Mouse (Mus musculus) limb, embryonic 14.5 days (tissue): ENCODE data around the gene Hltf. TPM values are rescaled to one million over a fixed set of nuclear protein-coding genes. Genes with fewer than 3 reads are reported as not detected.

ENCODE experiments used
- ATAC-seq: fragments of 200-750 bp; cut with Nextera tagmentation; 2 replicates; pipeline ENCODE4 v1.8.0; 2017; ENCODE audit warnings: low read depth, moderate number of reproducible peaks, moderate TSS enrichment; ENCODE audit not compliant: low FRiP score
- DNase-seq: peaks from one replicate; pipeline ENCODE4 v3.0.0-alpha.2; 2015; ENCODE audit warnings: low spot score
- H3K27ac ChIP-seq: fragments of 300-500 bp; sonication (generic); replicated peaks from 2 replicates; pipeline ENCODE4 v1.5.1; 2014; ENCODE audit warnings: low read depth, mild to moderate bottlenecking, low read length, moderate library complexity, mixed read lengths
- H3K27me3 ChIP-seq: fragments of 300-500 bp; sonication (generic); 2 replicates; pipeline ENCODE4 v1.6.1; 2014; ENCODE audit warnings: low read length, mixed read lengths; ENCODE audit not compliant: control insufficient read depth, insufficient read depth
- H3K36me3 ChIP-seq: fragments of 300-500 bp; sonication (generic); 2 replicates; pipeline ENCODE4 v1.6.1; 2014; ENCODE audit warnings: mild to moderate bottlenecking, low read length, moderate library complexity, mixed read lengths; ENCODE audit not compliant: control insufficient read depth, insufficient read depth
- H3K4me1 ChIP-seq: fragments of 300-500 bp; sonication (generic); 2 replicates; pipeline ENCODE4 v1.6.1; 2014; ENCODE audit warnings: antibody characterized with exemption, low read length, mixed read lengths; ENCODE audit not compliant: control insufficient read depth, insufficient read depth
- H3K4me2 ChIP-seq: fragments of 300-500 bp; sonication (generic); replicated peaks from 2 replicates; pipeline ENCODE4 v1.6.1; 2014; ENCODE audit warnings: low read depth, mild to moderate bottlenecking, low read length, moderate library complexity; ENCODE audit not compliant: severe bottlenecking
- H3K4me3 ChIP-seq: fragments of 300-500 bp; sonication (generic); replicated peaks from 2 replicates; pipeline ENCODE4 v1.5.1; 2014; ENCODE audit warnings: low read length
- H3K9ac ChIP-seq: fragments of 300-500 bp; sonication (generic); 2 replicates; pipeline ENCODE4 v1.6.1; 2014; ENCODE audit warnings: mild to moderate bottlenecking, low read depth, low read length, moderate library complexity; ENCODE audit not compliant: severe bottlenecking
- H3K9me3 ChIP-seq: fragments of 300-500 bp; sonication (generic); 2 replicates; pipeline ENCODE4 v1.6.1; 2016; ENCODE audit warnings: low read length; ENCODE audit not compliant: control insufficient read depth
- POLR2A ChIP-seq: fragments of 200-500 bp; IDR thresholded peaks from 2 replicates; pipeline ENCODE4 v1.8.0; 2012; ENCODE audit warnings: inconsistent platforms, mild to moderate bottlenecking, moderate library complexity, borderline replicate concordance; ENCODE audit not compliant: insufficient read depth, insufficient read length; ENCODE audit errors: extremely low read depth
- WGBS: fragments of 180-500 bp; shearing (Covaris S2); extraction: QIAGEN DNeasy Blood & Tissue Kit; methylation state at CpG from one replicate; pipeline ENCODE4 v1.1.7; 2014; 5-methylcytosine and 5-hydroxymethylcytosine counted together
- polyA plus RNA-seq, 2 experiments: library from polyadenylated mRNA; depleted of rRNA in 1 of 2; stranded (reverse) in 1 of 2; unstranded in 1 of 2; fragments of >200 nt; fragmentation: Nextera tagmentation in 1 of 2; extraction: Ambion mirVana in 1 of 2; gene quantifications; 2 replicates each; pipeline versions ENCODE4 v1.2.1 to v1.2.3; 2012 to 2014

Hltf gene
- polyA plus RNA-seq, 2 experiments: 13.0 to 18.5 TPM

DNA sequence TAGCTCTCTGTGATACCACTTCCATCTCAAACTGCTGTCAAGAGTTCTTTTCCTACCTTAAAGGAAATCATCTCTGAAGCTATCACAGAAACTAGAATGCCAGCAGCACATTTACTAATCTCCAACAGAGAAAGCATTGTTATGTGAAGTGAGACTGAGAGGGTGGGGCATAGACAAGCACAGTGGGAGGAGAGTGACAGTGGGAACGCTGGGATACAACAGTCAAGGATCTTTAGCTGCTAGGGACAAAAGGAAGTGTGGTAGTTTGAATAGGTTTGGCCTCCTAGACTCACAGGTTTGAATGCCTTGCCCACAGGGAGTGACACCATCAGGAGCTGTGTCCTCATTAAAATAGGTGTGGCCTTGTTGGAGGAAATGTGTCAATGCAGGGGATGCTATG lies 33.8 kb upstream of the Hltf start:
- Histone ChIP-seq H3K4me2 (no peak overlapping the region), H3K27me3 (no peaks in the 10 kb centered on the region), H3K9ac (no peak overlapping the region), H3K4me3 (no peak overlapping the region), H3K9me3 (no peaks in the 10 kb centered on the region), H3K36me3 (peaks cover 28% of the 10 kb centered on the region), H3K4me1 (no peaks in the 10 kb centered on the region), H3K27ac (no peak overlapping the region)
- DNase-seq: no peak
- ATAC-seq: no peak
- WGBS: 79% methylated on average over 1 of the region's 1 CpGs
- no peak for TF ChIP-seq POLR2A

DNA sequence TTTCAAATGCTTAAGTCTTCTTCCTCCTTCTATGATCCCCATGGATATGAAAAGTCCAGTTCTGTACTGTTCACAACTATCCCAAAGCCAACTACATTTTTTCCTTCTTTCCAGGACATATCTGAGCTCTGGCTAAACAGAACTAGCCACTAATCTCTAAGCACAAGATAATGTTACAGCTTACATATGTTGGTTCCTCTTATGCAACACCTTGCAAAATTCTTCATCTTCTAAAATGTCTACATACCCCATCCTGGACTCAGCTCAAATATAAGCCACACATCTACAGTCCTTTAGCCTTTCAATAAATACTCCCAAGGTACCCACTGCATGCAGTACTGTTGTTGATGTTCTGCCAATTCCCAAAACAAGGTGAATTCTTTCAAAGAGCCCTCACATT lies 31.1 kb upstream of the Hltf start:
- DNase-seq (no peak), ATAC-seq (no peak)
- TF ChIP-seq POLR2A: no peak
- H3K4me1 ChIP-seq: no peaks in the 10 kb centered on the region
- no peak overlapping the region for H3K27ac ChIP-seq
- H3K27me3 ChIP-seq: no peaks in the 10 kb centered on the region
- no peak overlapping the region for H3K4me2 ChIP-seq
- peaks cover 26% of the 10 kb centered on the region for H3K36me3 ChIP-seq
- H3K9ac ChIP-seq: no peak overlapping the region
- H3K9me3 ChIP-seq: no peaks in the 10 kb centered on the region
- no peak overlapping the region for H3K4me3 ChIP-seq

DNA sequence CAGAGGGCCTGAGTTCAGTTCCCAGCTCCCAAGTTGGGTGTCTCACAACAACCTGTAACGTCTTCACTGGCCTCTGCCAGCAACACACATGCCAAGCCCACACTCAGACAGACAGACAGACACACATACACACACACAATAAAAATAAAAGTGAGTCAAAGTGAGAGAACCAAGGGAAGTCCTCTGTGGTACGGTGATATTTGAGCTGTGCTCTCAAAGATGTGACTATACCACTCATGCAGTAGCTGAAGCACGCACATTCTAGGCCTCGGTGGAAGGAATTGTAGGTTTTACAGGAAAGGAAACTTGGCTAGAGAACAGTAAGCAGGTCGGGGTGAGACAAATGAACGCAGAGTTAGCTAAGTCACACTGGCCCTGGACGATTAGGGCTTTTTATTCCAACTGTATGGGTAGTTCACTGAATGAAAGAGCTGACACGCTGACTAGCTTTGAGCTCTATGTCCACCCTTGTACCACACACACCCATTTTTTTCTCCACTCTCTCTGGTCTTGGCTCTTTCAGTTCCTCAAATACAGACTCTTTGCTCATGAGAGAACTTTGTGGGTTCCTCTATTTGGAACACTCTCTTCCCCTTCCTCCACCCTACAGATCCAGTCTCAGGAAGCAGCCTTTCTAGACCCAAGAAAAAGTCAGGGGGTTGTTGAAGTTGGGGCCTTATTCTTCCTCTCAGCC lies 30.5 kb upstream of the Hltf start:
- Histone ChIP-seq H3K36me3 (peaks cover 26% of the 10 kb centered on the region), H3K9me3 (no peaks in the 10 kb centered on the region), H3K27me3 (no peaks in the 10 kb centered on the region), H3K4me2 (no peak overlapping the region), H3K9ac (no peak overlapping the region), H3K27ac (no peak overlapping the region), H3K4me3 (no peak overlapping the region), H3K4me1 (no peaks in the 10 kb centered on the region)
- ATAC-seq: no peak
- DNase-seq: no peak
- no peak for TF ChIP-seq POLR2A
- WGBS: 88% methylated on average over 8 of the region's 8 CpGs

DNA sequence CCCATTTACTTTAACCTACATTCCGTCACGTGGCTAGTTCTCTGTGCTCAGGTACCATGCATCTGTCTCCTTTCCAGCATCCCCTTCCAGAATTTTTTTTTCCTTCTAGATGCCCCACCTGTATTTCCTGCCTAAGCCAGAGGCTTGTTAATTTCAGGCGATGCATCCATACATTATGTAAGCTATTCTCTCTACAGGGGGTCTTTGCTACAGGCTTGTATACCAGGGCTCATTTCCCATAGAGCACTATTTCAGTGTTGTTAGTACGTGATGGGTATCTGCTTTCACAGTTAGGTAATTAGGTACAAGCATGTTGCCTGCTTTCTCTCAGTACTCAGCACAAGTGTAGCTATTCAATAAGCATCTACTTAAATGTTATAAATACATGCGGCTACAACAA lies 29.8 kb upstream of the Hltf start:
- no peak overlapping the region for H3K27ac ChIP-seq
- DNase-seq: no peak
- H3K4me2 ChIP-seq: no peak overlapping the region
- no peak for ATAC-seq
- WGBS: 77% methylated on average over 5 of the region's 5 CpGs
- H3K4me3 ChIP-seq: no peak overlapping the region
- TF ChIP-seq POLR2A: no peak
- H3K36me3 ChIP-seq: peaks cover 22% of the 10 kb centered on the region
- H3K27me3 ChIP-seq: no peaks in the 10 kb centered on the region
- no peak overlapping the region for H3K9ac ChIP-seq
- H3K9me3 ChIP-seq: no peaks in the 10 kb centered on the region
- no peaks in the 10 kb centered on the region for H3K4me1 ChIP-seq

DNA sequence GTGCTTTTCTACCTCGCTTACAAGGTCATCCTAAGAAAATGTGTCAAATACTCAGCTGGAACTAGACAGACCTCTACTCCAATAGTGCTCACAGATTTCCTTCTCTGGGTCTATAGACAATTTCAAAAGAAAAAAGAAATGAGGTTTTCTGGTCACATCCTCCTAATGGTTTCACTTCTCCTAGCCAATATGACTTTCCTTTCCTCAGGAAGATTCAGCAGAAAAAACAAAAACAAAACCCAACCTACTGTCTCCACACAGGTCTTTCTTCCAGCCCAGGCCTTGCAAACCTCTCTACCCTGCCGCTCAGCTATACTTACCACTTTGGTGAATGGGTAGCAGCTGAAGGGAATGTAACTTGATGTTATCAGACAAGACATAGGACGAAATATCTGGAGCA lies 29.0 kb upstream of the Hltf start:
- H3K4me2 ChIP-seq: no peak overlapping the region
- H3K27me3 ChIP-seq: no peaks in the 10 kb centered on the region
- peaks cover 21% of the 10 kb centered on the region for H3K36me3 ChIP-seq
- no peak for TF ChIP-seq POLR2A
- no peak overlapping the region for H3K4me3 ChIP-seq
- 94% methylated on average over 3 of the region's 3 CpGs for WGBS
- no peak for ATAC-seq
- no peak for DNase-seq
- no peaks in the 10 kb centered on the region for H3K9me3 ChIP-seq
- no peak overlapping the region for H3K9ac ChIP-seq
- H3K4me1 ChIP-seq: no peaks in the 10 kb centered on the region
- no peak overlapping the region for H3K27ac ChIP-seq
